Mouse (Mus musculus) brain, adult 2 months (tissue): ENCODE measurements around the gene Plch1.

Experiments
- DNase-seq: peaks from one replicate; pipeline ENCODE4 v3.0.0; 2011; ENCODE audit warnings: low read depth, low spot score

Plch1 gene

DNA sequence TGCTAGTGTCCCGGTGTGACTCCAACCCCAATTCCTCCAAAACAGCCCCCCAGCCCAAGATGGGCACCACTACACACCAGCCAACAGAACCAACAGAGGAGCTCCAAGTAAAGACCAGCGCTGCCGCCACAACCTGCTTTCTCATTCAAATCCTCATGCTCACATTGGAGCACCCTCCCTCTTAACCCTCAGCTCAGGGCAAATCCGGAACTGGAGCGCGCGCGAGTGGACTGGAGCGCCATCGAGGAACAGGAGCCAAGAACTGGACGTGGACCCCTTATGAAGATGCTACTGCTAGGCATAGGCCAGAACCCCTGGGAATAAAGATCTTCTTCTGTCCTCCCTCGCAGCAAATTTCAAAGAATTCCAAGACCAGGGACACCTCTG, at the start of gene Plch1:
Plch1 (minus strand) TSS at position 164 of the 387 bp plus-strand sequence.
- peak; percentile 58 for DNase-seq

DNA sequence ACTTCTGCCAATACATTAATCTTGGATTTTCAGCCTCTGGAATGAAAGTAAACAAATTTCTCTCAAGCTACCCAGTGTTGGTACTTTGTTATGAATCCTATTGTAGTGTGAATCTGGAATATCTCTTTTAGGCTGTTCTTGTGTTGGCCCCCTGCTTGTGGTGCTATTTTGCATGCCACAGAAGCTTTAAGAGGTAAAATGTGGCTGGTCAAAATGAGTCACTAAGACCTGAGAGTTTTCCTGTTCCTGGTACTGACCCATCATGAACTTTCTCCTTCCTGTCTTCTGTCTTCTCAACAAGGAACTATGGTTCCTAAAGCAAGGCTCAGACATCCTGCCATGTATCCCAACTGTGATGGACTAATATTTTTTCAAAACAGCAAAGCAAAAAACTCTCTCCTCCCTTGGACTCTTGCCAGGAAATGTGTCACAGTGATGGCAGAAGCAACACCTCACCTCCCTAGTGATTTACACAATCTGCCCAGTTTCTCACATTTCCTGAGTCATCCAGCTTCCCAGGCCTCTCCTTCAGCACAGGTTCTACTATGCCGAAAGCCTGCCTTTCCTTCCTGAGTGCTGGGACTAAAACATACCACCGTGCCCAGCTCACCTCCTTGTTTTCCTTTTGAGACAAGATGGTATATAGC, 42.1 kb upstream of the Plch1 start:
- DNase-seq = peak; percentile 89

DNA sequence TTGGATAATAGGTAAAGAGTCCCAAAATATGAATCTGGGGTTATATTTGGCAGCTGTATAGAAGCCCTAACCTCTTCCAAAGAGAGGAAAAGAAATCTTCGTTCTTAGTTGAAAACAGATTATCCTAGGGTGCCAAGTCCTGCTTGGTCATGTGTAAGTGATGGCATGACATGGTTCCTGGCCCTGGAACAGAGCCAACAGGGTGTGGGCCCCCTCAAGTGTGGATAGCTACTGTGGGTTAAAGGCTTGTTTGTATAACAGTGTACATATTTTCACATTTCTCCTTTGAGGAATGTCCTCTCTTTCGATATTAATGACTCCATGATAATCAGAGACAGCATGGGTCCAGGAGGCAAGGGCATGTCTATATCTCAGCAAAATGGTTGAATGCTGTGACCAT, 39.7 kb upstream of the Plch1 start:
- DNase-seq = no peak

DNA sequence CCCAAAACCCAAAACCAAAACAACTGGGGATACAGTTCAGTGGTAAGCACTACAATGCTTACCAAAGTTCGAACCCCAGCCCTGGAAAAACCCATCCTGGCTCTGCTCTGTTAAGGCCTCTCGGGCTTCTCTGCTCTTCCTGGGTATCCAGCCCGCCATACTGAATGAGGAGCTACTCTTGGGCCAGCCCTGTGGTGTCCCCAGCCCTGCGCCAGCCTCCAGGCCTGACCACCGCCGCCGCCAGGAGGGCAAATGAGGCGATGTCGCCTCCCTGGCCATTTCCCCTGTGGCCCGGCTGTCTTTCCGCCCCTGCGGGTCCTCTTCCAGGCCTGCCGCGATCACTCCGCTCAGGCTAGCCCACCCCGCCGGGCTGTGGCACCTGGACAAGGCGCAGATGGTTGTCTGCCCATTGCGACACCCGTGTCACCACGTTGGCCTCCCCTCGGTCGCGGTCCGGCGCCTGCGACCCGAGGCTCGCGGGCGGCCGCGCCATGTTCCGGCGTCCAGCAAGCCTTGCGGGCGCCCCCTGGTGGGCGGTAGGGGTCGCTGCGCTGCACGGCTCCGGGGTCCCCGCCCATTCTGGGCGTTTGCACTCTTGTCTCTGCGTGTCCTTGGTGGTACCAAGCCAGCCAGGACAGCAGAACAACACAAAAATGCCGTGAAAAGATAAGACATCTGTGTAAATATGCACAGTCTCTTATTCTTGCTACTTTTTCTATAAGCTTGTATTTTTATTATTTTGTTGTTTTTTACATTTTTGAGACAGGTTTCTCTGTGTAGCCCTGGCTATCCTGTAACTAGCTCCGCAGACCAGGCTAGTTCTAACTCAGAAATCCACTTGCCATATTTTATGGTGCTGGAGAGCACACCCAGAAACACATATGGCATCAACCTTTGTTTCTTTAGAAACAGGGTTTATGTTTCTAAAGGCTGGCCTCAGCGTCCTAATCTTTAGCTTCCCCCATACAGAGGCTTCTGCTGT, 29.9 kb upstream of the Plch1 start, which contains the start of gene E130311K13Rik:
E130311K13Rik (minus strand) TSS at position 595 of the 982 bp plus-strand sequence.
- peak; percentile 90 for DNase-seq

DNA sequence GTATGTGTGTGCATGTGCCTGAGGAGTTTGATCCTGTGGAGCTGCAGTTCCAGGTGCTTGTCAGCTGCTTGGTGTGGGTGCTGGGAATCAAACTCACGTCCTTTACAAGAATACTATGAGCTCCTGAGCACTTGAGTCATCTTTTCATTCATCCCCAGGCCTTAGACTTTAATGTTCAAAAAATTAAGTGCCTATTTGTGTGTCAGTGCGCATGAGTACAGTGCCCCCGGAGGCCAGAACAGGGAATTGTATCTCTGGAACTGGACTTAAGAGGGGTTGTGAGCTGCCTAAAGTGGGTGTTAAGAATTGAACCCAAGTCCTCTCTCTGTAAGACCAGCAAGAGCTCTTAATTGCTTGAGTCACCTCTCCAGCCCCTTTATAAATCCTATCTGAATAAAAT, 20.4 kb upstream of the Plch1 start:
- peak; percentile 60 for DNase-seq

DNA sequence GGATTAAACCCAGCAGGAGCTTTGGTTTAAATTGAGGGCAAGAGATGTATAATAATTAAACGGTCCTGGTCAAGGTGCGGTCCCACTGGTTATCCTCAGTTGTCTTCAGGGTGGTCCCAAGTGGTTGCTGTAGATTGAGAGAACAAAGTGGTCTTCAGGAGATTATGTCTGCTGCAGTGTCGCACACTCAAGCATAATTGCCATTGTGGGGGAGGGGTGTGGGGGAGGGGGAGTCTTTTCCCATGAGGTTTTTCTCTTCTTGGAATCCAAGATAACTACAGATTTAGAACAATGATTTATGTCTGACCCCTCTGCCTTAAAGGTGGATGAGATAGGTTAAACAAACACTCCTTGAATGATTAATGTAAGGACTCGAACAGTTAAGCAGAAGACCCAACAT, 11.0 kb upstream of the Plch1 start:
- no peak for DNase-seq

DNA sequence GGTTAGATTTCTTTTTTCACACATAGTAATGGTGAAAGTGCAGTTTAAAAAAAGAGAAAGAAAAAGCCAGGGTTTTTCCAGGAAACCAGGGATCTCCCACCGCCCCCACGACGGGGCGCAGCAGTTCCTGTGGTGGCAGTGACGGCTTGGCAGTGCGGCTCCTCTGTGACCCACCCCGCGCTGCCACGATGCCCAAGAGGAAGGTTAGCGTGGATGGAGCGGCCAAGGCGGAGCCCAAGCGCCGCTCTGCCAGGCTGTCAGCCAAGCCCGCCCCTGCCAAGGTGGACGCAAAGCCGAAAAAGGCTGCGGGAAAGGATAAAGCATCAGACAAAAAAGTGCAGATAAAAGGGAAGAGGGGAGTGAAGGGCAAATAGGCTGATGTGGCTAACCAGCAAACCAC, 6.0 kb upstream of the Plch1 start:
- DNase-seq = peak; percentile 16

DNA sequence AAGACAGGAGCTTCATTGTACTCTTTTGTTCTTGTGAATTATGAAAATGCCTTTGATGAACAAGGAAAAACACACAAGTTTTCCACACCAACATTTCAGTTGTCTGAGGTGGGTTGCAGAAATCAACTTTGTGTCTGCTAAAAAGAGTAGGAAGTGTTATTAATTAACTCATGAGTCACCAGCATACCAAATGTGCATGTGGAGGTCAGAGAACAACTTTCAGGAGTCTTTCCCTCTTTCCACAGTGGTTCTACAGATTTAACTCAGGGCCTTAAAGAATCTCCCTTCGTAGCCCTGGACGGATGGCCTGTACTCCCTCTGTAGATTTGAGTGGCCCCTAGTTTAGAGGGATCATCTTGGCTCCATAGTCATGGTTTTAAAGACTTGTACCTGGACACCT, 4.9 kb upstream of the Plch1 start:
- no peak for DNase-seq

DNA sequence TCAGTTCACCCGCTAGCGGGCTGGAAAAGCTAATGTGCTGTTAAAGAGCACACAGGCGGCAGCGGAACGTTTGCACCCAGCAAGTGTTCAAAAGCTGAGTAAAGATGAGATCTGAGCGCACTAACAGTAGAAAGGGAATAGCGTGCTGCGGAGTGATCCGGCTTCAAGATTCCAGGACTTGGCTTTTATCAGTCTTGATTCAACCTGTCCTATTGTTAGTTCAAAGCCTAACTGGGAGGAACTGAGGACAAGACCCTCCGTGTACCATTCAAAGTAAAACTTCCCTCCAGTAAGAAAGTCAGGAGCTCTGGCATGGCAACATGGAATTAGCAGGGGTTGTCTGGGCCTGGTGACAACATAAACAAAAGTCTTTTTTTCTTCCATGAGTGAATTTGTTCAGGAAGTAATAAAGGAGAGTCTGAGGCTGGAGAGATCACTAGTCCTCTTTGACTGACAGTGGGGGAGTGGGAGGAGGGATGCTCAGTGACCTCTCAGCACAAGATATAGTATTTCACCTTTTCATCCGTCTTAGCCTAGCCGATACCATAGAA, 824 bp upstream of the Plch1 start:
- peak; percentile 49 for DNase-seq

DNA sequence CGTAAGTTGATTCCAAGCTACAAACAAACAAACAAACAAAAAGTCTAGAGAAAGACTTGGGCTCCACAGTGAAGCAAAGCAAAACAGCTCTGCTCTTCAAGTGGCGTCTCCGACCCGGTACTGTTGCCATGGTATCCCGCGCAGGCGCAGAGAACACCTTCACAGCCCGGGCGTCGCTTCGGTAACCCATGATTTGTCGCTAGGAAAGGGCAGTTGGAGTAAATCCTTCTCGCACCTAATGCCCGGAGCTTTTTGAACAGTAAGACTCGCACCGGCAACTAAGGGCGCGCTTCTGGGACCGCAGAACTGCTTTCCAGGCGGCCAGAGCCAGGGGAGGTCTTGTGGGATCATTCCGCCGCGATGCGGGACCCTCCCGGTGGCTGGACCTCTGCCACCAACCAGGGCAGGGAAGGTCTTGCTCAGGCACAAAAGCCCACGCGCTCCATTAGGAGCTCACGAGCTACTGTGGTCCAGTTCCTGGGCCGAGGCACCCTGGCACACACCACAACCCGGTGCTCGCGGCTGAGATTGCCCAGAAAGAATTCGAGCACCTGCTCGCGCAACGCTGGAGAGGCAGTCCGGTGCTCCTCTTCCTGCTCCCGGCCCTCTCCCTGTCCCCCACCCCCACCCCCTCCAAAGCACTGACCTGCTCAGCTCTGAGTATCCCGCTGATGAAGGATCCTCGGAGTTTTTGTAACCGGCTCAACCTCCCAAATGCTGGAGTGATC, 527 bp downstream of the Plch1 start:
- peak; percentile 90 for DNase-seq

DNA sequence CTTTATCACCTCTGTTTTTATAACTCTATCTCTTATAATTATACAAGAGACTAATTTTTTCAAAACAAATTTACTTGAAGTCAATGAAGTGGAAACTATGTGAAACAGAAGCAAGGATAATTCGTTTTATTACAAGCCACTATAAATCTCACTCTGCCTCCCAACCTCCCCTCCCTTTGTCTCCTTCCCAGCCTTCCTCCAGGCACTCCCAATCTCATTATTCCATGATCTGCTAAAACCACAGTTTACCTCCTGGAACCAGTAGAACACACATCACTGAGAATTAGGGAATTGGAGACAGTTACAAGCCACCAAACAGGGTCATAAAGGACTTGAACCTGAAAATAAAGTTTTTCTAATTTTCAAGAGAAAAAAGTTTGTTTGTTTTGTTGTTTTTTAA, 2.1 kb downstream of the Plch1 start:
- DNase-seq = no peak

DNA sequence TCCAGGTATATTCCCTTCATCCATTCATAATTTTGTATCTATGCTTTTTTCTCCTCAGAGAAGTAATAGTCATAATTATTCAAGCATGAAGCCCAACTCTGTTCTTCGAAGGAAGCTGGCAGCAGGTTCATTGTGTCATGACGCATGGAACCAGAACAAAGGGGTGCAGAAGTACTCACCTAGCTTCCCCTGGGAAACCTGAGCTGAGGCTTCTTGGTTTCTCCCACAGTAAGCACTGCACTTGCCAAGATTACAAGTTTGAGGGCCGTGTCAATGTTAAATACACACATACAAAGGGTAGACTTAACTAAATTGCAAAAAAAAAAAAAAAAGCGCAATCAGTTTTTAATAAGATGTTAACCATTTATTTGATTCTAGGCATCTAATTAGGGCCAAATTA, 3.0 kb downstream of the Plch1 start:
- DNase-seq = no peak

DNA sequence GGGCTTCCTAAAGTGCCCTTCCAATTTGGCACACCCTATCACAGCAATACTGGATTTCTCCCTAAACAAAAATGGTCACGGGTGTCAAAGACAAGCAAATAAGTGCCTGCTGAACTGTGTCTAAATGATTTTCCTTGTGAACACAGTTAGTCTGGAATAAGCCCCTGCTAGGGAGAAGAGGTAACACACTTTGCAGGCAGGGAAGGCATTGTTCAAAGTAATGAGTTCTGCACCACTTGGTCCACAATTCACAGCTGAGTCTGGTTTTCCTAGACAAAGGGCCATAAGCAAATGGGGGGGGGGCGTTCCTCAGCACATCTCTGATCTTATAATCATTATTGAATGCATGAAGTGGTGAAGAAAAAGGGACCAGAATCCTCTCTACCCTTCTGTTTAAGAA, 3.5 kb downstream of the Plch1 start:
- DNase-seq = no peak

DNA sequence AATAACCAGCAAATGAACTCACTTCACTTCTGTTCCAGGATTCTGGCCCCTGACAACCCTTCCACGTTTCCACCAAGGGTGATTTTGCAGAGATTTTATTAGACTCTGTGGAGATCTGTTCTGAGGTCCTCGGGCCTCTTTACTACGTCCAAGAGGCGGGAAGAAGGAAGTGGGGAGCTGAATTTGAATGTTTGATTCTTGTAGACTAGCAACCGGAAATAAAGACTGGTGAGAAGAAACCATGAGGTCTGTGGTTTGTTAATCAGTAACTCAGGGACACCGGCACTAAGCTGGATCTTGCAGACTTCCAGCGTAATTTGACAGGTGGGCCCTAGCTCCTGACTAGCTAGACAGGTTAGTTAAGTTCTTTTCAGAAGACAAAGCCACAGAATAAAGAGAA, 5.6 kb downstream of the Plch1 start:
- no peak for DNase-seq

DNA sequence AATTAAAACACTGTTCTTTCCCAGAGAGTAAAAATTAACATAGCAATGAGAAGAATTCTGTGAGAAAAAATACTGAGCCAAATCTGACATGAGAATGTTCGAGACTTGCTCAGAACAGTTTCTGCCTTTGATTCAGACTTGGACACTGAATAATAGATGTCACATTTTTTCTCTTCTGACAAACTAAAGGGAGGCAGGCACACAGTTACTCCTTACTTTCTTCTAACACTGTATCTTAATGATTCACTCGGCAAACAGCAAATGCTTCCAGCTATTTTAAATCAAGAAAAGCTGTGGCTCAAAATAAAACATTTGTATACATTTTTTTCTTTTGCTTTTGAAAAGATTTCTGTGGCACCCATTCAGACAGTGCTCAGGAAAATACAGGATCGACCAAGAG, 7.1 kb downstream of the Plch1 start:
- DNase-seq = peak; percentile 28

DNA sequence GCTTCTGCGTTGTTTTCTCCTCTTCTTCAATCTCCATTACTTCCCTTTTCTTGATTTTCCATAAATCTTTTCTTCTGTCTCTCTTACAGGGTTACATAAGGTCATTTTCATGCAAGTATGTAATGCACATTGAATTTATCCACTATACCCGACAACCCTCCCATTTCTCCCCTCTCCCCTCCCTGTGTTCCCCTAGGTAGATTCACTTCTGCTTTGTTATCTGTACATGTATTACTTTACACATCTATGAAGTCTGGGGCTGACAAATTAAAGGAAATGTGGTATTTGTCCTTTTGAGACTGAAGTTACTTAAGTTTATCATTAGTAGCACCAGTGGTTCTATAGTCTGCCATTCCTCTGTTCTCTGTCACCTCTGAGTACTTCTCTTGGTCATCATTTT, 18.2 kb downstream of the Plch1 start:
- no peak for DNase-seq

DNA sequence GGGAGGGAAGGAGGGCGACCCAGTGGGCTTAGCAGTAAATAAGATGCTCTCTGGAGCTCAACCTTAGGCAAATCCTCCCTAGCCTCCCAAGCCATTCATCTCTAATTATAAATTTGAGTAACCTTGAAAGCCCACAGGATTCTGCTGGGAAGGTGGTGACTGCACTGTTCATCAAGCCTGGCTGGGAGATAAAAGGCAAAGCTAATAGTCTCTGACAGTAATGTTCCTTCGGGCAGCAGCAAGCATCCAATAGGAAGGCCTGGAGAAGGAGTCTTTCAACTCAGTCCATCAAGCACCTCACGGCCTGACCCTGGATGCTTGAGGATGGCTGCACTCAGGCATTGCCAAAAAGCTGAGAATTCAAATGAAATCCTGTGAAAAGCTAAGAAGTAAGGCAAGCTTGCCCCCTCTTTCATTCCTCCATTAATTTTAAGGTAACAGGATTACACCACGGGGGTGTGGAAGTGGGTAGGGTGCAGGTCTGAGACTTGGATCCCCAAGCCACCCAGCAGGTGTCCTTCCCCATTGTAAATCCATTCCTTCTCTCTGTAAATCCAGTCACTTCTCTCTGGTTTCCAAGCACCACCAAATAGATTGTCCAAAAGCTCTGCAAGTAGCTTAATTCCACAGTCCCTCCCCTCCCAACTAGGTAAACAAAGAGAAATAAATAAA, 20.1 kb downstream of the Plch1 start:
- DNase-seq = no peak

DNA sequence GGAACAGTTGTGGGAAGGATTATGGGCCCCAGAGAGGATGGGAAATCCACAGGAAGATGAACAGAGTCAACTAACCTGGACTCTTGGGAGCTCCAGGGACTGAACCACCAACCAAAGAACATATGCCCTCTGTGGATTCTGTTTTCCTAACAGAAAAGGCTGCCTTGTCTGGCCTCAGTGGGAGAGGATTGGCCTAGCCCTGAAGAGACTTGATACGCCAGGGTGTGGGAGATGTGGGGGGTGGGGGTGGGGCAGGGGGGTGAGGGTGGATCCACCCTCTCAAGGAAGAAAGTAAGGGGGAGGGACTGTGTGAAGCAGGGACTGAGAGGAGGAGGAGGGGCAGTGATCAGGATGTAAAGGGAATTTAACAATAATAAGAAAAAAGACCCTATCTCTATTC, 26.5 kb downstream of the Plch1 start:
- DNase-seq = no peak

DNA sequence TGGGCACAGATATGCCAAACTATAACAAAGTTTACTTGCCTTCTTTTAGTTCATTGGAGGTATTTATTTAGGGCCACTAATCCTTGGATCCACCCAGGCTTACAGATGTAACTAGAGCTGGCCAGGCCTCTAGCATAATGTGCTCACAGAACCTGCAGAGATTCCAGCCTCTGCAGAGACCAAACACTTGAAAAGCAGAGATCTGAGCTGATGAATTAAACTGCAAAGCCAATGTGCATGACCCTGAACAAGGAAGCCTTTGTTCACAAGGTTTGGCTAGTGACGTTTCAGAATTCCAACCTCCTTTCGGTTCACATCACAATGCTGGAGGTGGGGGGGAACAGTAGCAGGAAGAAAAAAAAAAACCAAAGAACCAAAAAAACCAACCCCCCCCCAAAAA, 28.0 kb downstream of the Plch1 start:
- peak; percentile 16 for DNase-seq

DNA sequence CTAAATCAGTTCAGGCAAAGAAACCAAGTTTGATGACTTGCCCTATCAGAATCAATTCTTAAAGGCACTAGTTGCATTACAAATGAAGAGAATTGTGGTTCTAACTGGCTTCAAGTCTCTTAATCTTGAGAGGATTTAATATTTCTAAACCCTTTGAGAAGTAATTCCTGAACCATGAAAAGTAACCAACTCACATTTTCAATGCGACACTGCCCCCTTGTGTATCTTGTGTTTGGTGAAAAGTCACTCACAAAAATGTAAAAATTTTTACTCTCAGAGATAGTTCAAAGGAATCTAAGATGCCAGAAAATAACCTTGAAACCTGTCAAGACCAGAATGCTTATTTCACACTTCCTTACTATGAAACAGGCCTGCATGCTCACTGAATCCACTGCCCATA, 31.0 kb downstream of the Plch1 start:
- DNase-seq = peak; percentile 59

DNA sequence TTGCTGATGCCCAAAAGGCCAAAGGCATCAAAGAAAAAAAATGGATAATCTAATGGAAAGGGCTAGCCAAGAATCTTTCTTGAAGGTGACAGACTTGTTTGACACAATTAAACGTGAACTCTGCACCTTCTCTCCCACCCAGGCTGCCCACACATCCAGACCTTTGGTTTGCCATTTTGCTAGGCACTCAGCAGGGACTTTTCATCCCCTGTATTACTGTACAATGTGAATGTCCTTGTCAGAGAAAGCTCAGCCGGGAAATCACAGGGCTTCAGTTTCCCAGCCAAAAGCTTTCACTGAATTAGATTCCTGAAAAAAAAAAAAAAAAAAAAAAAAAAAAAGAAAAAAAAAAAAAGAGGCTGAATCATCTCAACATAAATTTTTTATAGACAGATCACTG, 34.2 kb downstream of the Plch1 start:
- peak; percentile 26 for DNase-seq
